Mouse (Mus musculus) spleen, postnatal 10 days (tissue): ENCODE data around the gene Arfgef3.

ENCODE experiments used
- DNase-seq, 2 experiments: peaks; one replicate each; pipeline ENCODE4 v3.0.0; 2021 to 2022; ENCODE audit warnings: low spot score in 2 of 2

Gene Arfgef3

DNA sequence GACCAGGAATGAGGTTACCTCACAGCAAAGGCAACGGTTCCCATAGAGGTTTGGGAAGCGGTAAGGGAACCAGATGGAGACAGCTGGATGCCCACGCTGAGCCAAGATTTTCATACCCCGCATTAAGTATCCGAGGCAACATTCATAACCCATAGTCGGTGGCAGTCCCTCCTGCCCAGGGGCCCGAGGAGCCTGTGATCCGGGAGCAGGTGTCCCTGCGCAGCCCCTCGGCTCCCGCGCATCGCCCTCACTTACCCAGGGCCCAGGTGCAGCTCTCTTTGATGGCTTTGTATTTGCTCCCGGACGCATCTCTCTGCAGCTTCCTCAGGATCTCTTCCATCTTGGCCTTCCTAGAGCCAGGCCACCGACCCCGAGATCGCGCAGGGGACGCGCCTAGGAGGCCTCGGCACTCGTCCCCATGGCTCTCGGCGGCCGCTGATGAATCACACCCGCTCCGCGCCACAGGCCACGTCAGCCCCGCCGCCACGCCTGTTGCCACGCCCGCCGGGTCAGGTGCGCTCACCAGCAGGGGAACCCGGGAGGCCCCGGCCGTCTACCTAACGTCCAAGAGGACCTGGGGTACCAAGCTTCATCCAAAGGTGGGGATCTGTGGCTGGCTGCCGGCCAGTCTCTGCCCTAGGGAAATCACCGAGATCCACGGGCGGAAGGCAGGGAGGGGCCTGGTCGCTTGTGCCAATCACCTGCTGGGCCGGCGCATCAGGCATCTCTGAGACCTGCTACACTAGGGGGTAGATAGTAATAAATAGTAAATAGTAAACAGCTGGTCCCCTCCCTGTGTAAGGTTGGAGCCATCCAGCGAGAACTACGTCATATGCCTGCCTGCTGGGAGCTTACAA is at the start of gene Arfgef3:
Gene Arfgef3, minus strand, starts transcription at position 664 of the 857 bp plus-strand sequence.
- peak in 1 of 2 experiments; percentile 22 for DNase-seq

DNA sequence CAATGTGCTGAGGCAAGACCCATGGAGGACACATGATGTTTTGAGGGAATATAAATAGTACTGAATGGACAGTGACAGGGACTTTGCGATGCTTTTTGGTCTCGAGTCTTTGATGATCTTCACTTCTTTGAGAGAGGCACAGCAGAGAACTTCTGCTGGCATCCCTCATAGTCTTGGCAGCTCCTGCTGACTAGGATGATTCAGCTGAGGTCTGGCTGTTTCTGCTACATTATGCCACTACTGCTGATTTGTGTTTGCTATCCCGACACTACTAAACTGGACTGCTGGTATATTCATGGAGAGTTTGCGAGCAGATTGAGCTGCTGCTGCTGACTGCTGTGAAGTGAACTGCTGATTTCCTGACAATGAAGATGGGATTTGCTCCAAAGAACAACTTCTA is 46.3 kb upstream of the Arfgef3 start:
- DNase-seq = no peak

DNA sequence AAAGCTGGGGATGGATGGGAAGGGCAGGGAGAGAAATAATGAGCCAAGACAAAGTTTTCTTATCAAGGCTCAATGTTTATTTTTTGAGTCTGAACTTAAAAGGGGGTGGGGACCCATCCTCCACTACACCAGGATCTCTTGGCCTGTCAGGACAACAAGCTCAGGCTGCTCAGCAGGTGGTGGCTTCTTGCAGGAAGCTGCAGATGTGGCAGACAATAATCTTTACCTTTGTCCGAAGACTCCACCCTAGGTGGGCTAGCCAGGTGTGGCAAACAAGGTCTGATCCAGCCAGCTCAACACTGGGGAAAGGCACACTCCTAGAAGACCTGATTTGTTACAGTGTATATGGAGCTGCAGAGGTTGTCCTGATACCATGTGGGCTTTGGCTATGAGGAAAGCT is 44.9 kb upstream of the Arfgef3 start:
- DNase-seq = no peak

DNA sequence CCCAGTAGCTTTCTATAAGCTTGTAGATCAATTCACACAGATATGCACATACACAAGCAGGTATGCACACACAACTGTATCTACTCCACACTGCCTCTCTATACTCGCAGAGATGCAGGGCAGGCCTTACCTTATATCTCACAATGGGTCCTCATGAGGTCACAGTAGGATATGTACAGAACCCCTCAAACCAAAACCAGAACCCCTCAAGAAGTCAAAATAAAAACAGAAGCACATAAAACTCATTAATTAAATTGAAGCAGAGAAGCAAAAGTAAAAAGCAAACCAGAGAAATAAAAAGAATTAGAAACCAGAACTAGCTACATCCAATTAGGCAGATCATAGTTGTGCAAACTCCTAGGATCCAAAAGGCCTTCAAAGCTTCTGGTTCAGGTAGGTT is 42.9 kb upstream of the Arfgef3 start, which contains the start of gene Gm4922:
Gene Gm4922, minus strand, starts transcription at position 101 of the 400 bp plus-strand sequence.
- DNase-seq = no peak

DNA sequence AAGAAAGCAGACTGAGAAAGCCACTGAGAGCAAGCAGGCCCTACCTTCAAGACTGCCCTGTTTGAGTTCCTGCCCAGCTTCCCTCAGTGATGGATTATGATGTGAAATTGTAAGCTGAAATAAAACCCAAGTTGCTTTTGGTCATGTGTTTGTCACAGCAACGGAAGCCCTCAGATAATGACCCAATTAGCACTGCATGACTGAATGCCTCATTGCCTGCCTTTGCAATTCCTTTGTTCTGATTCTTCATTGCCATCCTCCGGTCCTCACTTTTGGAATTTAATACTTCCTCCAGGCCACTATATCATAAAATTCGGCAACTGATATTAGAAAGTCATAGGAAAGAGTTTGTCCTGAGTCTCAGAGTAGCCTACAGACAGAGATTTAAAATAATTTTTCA is 33.8 kb upstream of the Arfgef3 start:
- DNase-seq = no peak

DNA sequence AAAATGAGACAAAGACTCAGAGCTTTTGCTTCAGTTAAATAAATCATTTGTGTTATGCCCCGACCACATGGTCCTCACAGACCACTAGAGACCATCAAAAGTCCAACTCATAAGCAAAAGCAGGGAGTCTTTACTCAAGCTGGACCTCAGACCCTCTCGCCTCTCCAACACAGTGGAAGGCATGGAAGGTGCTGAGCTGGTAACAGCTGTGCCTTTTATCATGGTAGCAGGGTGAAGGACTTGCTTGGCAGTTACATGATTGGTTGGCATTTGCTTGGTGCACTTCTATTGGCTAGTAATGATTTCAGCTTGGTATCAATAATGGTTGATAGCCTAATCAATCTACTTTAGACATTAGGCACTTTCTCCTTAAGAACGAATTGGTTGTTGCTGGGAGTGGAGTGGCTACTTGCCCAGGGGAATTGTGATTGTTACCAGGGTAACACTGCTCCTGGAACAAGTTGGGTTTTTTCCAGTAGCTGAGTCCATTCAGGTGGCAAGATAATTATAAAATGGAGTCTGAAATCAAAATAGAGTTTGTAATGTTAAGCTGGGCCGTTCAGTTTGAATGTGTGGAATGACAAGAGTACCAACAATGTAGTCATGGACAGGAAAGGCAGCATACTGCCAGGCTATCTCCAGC is 28.9 kb upstream of the Arfgef3 start:
- DNase-seq = no peak

DNA sequence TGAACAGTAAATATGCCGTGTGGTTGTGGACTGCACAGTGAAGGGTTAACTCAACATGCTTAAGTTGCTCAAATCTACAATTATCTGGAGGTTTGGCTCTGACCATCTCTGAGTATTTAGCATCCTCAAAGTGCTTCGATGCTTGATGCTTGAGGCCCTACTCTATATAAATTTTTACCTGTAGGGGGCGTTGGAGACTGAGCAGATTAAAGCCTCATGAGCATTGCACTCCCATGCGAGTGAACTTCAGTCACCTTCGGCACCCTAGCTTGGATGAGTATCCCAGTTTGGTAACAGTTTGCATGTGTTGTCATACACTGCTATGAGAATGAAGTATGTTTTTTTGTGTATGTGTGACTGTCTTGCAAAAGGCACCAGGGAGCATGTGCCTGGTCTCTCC is 26.2 kb upstream of the Arfgef3 start:
- DNase-seq = no peak

DNA sequence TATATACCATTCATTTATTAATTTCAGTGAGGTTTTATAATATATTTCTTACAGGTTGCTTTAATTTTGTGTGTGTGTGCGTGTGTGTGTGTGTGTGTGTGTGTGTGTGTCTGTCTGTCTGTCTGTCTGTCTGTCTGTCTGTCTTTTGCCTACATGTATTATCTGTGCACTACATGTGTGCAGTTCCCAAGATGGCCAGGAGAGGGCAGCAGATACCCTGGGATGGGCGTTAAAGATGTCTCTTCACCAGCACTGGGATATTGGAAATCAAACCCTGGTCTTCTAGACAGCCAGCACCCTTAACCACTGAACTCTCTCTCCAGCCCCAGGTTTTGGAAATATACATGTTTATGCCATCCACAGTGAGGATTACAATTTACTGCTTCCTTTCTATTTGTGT is 16.5 kb upstream of the Arfgef3 start:
- peak; percentile 11 to 56 for DNase-seq

DNA sequence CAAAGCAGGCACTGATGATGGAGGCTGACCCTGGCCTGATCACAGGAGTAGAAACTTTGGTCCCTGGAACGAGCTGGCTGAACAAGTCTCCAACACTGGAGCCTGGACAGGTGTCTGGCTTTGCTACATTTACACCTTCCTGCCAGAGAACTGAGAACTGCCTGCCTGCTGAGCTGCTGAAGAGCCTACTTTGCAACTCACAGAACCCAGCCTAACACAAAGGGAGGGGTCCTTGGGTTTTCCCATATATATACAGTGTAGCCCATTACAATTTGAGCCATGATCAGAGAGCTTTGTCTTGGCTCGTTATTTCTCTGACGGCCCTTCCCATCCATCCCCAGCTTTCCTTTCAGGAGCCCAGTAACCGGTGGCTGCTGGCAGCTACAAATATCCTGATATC is 6.3 kb upstream of the Arfgef3 start:
- DNase-seq = no peak

DNA sequence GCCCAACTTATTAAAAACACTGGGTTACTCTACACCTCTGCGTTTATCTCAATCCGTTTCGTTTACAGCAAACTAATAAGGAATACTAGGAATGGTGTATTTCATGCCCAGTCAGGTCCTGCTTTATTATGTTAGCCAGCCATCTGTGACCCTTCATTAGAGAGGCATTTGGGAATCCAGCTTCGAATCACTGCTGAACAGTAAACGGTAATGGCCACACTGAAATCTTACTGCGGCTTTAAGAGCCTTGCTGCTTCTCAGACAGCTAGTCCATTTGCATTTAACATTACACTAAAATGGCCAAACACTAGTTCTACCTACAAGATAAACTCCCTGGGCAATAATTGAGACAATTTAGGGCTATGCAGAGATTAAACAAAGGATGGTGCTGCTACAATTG is 1.7 kb downstream of the Arfgef3 start:
- DNase-seq = no peak

DNA sequence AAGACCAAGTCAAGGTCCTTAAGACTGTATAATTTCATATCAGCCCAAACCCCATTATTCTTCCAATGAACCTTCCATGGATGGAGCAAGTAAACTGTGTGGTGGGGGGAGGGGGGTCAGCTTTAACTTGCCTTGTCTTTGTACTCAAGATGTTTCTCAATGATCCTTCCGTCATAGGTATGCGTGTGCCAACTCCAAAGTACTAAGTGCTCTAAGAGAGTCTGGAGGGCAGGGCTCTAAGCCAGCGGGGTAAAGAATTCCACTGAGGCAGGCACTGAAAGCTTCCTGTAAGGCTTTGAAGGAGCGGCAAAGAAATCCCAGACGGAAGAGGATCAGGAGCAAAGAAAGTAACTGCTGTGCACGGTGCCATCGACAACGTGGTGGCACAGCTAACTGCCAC is 2.7 kb downstream of the Arfgef3 start:
- no peak for DNase-seq

DNA sequence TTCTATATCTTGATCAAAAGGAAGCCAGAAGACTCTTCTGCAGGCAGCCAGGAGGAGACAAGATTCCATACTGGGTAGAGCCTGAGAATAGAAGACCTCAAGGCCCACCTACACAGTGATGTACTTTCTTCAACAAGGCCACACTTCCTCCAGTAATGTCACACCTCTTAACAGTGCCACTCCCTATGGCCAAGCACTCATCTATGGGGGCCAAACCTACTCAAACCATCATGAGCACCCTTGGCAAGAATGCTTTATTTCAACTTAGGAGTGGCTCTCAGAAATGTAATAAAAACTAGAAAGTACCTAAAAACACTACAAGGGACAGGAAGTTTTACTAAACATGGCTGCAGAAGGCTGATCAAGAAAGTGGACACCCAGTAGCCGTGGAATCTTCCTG is 15.2 kb downstream of the Arfgef3 start:
- DNase-seq = no peak

DNA sequence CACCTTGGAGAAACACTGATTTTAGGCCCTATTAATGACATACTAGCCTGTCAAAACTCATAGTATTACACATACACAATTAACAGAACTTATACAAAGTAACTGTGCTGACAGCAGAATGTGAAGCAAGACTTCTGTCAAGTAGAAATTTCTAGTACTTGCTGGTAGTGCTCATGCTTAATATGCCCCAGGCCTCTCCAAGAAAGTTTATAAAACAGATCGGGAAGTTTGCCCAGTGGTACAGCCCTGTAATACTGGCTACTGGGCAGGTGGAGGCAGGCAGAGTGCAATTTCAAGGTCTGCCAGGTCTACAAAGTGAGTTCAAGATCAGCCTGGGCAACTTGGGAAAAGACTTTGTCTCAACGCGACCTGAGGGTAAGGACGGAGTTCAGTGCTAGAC is 32.3 kb downstream of the Arfgef3 start:
- no peak for DNase-seq

DNA sequence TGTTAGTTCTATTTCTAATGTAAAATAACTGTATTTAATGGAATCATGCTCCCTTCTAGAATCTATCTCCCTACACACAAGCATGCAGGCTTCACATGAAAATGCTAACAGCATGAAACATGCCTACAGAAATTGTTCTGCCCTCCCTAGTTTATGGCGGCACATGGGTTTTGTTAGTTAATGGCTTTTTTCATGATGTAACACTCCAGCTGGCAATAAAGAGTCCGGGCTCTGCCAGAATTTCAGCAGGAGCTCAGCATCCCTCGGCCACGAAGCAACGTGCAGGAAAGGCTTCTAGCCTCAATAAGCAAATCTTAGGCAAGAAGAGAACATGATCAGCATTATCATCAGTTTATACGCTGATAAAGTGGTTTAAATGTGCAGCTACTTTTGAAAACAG is 32.8 kb downstream of the Arfgef3 start:
- no peak for DNase-seq

DNA sequence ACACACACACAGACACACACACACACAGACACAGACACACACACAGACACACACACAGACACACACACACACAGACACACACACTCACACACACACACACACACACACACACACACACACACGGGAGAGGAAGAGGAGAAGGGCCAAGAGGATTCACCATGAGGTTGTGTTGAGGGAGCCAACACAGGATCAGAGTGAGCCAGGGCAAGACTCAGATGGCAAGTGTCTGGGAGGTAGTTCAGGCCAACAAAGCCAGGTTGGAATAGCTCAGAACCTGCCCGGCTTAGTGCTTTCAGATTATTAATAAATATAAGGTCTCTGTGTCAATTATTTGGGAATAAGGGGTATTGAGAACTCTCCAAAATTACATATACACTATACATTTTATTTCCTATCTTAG is 33.9 kb downstream of the Arfgef3 start:
- no peak for DNase-seq

DNA sequence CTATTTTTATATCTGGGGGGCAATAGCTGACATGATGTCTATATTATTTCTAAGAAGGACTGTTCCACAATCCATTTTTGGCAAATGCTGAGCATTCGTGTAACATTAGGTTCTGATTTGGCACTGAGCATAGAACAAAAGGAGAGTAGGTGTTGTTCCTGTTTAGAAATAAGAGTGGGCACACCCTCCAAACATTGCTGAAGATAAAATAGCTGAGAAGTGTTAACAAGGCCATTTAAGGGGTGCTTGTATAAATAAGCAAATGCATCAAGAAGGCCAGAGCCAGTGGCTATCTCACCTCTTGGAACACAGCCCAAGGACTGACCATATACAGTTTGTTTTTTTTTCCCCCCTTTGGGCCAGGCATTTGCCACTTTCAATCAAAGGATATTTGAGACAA is 35.1 kb downstream of the Arfgef3 start:
- DNase-seq = no peak

DNA sequence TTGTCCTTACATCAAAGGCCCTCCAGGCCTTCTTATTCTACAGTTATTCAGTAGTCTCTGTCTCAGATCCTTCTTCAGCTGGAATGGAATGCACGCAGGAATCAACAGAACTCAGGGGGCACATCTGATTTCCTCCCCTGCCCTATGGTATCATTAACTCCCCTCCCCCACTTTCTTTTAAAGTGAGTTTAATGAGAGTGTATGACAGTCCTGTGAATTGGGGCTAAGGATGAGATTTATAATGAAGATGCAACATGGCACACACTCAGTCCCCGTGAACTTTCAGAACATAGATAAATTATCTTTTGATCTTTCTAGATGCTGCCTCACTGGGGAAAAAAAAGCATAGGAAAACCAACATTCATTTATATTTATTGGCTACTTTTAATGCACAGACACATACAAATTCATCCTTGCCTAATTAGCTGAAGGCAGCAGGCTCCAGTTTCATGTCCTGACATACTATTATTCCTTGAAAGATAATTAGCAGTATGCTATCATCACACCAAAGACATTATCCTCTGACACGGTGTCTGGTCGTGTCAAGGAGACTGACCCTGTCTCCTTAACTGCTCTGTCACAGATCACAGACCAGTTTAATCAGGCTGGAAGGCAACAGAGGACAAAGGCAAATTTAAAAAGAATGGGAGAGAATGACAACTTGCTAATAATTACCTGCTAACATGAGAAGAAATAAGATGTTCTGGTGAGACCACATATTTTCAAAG is 39.2 kb downstream of the Arfgef3 start:
- no peak for DNase-seq

DNA sequence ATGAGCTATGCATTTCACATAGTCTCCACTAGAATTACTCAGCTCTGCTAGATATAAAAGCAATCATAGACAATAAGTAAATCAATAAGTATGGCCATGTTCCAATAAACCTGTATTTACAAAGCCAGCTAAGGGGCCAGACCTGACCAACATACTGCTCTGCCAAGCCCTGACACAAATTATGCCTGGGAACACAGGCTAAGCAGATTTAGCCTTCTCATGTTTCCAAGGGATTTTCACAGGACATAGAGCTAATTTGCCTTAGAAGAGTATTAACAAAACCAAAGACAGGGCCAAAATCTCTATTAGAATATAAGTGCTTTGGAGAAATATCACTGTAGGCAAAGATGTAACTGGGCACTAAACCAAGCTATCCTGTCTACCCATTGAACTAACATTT is 42.2 kb downstream of the Arfgef3 start:
- DNase-seq = no peak

DNA sequence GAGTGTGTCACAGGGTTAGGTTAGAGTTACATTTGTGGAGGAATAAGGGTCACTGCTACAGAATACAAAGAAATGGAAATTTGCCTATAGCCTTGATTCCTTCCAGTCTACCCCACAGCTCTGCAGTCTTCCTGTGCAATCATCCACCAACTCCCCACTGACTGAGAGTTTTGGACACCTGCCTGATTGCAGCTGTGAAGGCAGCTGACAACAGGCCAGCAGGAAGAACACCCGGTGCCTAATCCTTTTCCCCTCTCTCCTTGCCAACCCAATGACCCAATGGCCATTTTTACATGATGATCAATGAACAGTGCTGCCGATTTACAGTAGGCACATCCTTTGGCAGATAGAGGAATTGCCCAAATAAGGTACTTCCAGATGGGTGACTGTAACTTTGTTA is 43.6 kb downstream of the Arfgef3 start:
- DNase-seq = no peak

DNA sequence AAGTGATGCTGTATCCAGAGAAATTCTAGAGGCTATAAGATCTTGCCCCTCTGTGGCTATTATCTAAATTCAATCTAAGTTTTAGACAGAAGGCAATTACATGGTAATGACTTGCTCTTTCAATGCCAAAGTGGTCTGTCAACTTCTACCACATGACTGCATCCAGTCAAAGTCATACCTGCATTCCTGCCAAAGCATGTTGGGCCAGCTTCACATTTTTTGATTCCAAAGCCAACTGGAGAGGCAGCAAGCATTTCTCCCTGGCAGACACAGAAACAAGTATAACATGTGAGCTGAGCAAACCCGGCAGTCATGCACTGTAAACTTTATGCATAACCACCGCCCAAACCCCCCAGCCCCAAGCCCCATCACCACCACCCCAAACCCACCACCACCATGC is 44.6 kb downstream of the Arfgef3 start:
- no peak for DNase-seq

DNA sequence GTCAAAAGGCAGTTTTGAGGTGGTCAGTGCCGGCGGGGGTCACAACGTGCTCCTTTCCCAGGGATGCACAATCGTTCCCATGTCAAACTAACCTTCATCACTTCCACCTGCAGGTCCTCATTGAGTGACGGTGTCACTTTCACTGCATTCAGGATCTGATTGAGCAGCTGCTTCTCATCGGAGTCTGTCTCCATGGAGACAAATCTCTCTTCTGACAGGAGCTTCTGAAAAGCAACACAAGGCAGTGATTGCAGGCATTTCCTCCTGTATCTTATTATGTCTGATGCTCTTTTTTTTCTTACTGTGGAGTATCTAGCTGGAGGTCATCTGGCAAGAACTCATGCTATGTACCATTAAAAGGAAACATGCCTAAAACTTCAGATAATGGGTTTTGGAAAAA is 47.3 kb downstream of the Arfgef3 start:
- no peak for DNase-seq

DNA sequence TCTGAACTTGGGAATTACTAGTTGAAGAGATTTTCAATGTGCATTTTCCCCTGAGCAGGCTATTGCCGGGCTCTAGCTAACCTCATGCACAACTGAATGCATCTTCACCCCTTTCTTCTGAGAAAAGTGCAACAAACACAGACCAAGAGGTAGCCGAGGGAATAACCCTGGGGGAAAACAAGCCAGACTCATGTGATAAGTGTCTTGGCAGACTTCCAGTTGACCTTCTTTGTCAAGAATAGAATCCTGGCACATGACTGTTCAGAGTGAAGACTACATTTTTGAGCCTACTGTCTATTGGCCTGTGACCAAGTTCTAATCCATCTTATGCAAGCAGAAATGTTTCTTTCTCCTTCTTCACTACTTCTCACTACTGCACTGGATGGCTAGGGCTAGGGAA is 55.5 kb downstream of the Arfgef3 start:
- DNase-seq = no peak
